Mouse (Mus musculus) ovary, adult 18-20 months (tissue): ENCODE data around the gene Mia2.
"Not testable (repeated sequence)": the region's sequence is repeated elsewhere in the genome, so short reads cannot be mapped to it uniquely, and the experiment has no call there.

Experiments
- DNase-seq: peaks from one replicate; pipeline ENCODE4 v3.0.0; 2022; ENCODE audit warnings: low spot score, mixed read lengths

Gene Mia2

GRCm38 (mm10) chr12:59238434-59238833 lies 142.8 kb downstream of the Mia2 start:
- no peak for DNase-seq

GRCm38 (mm10) chr12:59241031-59241430 lies 145.4 kb downstream of the Mia2 start:
- DNase-seq, result not testable (repeated sequence)
